Mouse (Mus musculus) embryonic facial prominence, embryonic 13.5 days (tissue): ENCODE results near the gene Ffar4. TPM values are rescaled to one million over a fixed set of nuclear protein-coding genes. Genes with fewer than 3 reads are reported as not detected.
A peak's percentile ranks its signal among the peaks of the same experiment; 100 is the strongest.

Experiments used
- ATAC-seq: fragments of 200-750 bp; cut with Nextera tagmentation; 2 replicates; pipeline ENCODE4 v1.8.0; 2017; ENCODE audit warnings: low read depth; ENCODE audit not compliant: insufficient number of reproducible peaks, insufficient read depth, low FRiP score, low TSS enrichment
- H3K27ac ChIP-seq: fragments of 300-500 bp; sonication (generic); 2 replicates; pipeline ENCODE4 v1.5.1; 2015; ENCODE audit warnings: moderate library complexity, mild to moderate bottlenecking, inconsistent platforms
- H3K27me3 ChIP-seq: fragments of 300-500 bp; sonication (generic); 2 replicates; pipeline ENCODE4 v1.6.1; 2015; ENCODE audit warnings: mild to moderate bottlenecking, inconsistent platforms
- H3K36me3 ChIP-seq: fragments of 300-500 bp; sonication (generic); 2 replicates; pipeline ENCODE4 v1.6.1; 2015; ENCODE audit warnings: mild to moderate bottlenecking, inconsistent platforms
- H3K4me1 ChIP-seq: fragments of 300-500 bp; sonication (generic); 2 replicates; pipeline ENCODE4 v1.6.1; 2015; ENCODE audit warnings: inconsistent platforms
- H3K4me2 ChIP-seq: fragments of 300-500 bp; sonication (generic); 2 replicates; pipeline ENCODE4 v1.6.1; 2015; ENCODE audit warnings: moderate library complexity, mild to moderate bottlenecking, inconsistent platforms
- H3K4me3 ChIP-seq: fragments of 300-500 bp; sonication (generic); 2 replicates; pipeline ENCODE4 v1.5.1; 2015; ENCODE audit warnings: mild to moderate bottlenecking, inconsistent platforms
- H3K9ac ChIP-seq: fragments of 300-500 bp; sonication (generic); 2 replicates; pipeline ENCODE4 v1.6.1; 2015; ENCODE audit warnings: mild to moderate bottlenecking, inconsistent platforms
- H3K9me3 ChIP-seq: fragments of 300-500 bp; sonication (generic); 2 replicates; pipeline ENCODE4 v1.6.1; 2016; ENCODE audit warnings: inconsistent platforms
- WGBS: fragments of 180-500 bp; shearing (Covaris S2); methylation state at CpG from one replicate; pipeline ENCODE4 v1.1.7; 2015; ENCODE audit warnings: mixed read lengths; 5-methylcytosine and 5-hydroxymethylcytosine counted together
- polyA plus RNA-seq: library from polyadenylated mRNA; unstranded; fragments of >200 nt; fragmentation: Nextera tagmentation; extraction: Ambion mirVana; gene quantifications from 2 replicates; pipeline ENCODE4 v1.2.1, GENCODE M21; 2015

The Ffar4 gene
- polyA plus RNA-seq, 1 experiment from 2014 or later = not detected

DNA sequence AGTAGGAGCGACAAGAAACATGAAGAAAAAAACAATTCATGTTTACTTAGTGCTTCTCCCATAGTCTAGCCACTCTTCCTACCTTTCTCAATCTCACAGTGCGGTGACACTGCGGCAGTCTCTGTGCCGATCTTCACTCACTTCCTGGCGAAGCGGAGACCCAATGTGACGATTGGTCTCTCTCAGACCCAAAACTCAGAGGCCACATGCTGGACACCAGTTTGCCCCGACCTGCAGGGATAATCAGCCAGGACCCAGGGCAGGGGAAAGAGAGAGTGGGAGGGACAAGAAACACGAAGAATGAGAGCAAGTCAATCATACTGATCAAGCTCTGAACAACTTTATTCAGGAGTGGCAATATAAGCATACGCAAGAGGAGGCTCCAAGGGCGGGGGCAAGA lies 21.8 kb upstream of the Ffar4 start:
- peaks cover 37% of the 10 kb centered on the region for H3K36me3 ChIP-seq
- ATAC-seq = no peak
- H3K9ac ChIP-seq = no peak overlapping the region
- WGBS = 81% methylated on average over 11 of the region's 11 CpGs
- H3K27ac ChIP-seq = no peak overlapping the region
- H3K27me3 ChIP-seq = no peaks in the 10 kb centered on the region
- no peak overlapping the region for H3K4me3 ChIP-seq
- no peaks in the 10 kb centered on the region for H3K4me1 ChIP-seq
- no peaks in the 10 kb centered on the region for H3K9me3 ChIP-seq
- H3K4me2 ChIP-seq = no peak overlapping the region

DNA sequence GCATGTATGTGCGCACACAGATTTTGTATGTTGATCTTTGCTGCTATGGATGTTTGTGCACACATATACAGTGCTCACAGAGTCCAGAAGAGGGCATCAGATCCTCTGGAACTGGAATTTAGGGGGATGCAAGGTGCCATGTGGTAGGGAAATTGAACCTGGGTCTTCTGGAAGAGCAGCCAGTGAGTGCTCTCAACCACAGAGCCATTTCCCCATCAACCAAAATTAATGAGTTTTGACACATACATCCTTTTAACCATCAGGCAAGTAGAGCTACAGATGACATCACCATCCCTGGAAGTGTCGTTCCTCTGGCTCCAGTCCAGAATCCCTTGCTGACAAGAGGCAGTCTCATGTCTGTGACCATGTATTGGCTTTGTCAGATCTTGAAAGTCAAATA lies 20.6 kb upstream of the Ffar4 start:
- H3K4me1 ChIP-seq = no peaks in the 10 kb centered on the region
- H3K27me3 ChIP-seq = no peaks in the 10 kb centered on the region
- no peak overlapping the region for H3K9ac ChIP-seq
- 77% methylated on average over 2 of the region's 2 CpGs for WGBS
- H3K4me2 ChIP-seq = no peak overlapping the region
- H3K4me3 ChIP-seq = no peak overlapping the region
- peaks cover 25% of the 10 kb centered on the region for H3K36me3 ChIP-seq
- H3K27ac ChIP-seq = no peak overlapping the region
- ATAC-seq = no peak
- no peaks in the 10 kb centered on the region for H3K9me3 ChIP-seq

DNA sequence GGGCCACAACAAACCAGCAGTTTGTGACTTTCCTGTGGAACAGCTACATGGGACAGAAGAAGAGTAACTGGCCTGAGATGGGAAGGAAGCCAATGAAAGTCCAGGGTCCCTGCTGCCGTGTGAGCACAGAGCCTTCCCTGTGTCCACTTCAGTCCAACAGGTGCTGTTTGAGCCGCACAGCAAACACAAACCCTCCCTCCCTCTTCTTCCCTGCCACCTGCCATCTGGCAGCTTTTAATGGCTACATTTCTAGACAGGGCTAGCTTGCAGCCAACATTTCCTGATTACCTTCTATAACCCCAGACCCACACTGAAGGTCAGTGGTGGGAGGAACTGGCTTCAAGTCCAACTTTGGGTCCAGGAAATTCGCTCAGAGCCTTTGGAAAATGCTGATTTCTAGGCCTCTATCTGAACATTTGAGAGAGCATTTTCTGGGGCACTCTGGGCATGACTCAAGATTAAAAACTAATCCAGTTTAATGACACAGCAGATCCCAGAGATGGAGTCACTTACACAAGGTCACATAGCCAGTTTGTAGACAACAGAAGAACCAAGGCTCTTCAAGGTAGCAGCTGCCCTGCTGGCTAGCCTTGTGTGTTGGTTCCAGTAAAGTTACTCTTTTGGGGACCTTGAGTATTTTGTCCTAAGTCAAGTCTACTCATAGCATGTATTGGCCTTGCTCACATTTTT lies 18.9 kb upstream of the Ffar4 start:
- WGBS = 57% methylated on average over 3 of the region's 3 CpGs
- ATAC-seq = no peak
- no peaks in the 10 kb centered on the region for H3K4me1 ChIP-seq
- H3K27ac ChIP-seq = no peak overlapping the region
- H3K4me2 ChIP-seq = no peak overlapping the region
- no peaks in the 10 kb centered on the region for H3K9me3 ChIP-seq
- H3K27me3 ChIP-seq = no peaks in the 10 kb centered on the region
- no peak overlapping the region for H3K4me3 ChIP-seq
- H3K9ac ChIP-seq = no peak overlapping the region
- peaks cover 13% of the 10 kb centered on the region for H3K36me3 ChIP-seq

DNA sequence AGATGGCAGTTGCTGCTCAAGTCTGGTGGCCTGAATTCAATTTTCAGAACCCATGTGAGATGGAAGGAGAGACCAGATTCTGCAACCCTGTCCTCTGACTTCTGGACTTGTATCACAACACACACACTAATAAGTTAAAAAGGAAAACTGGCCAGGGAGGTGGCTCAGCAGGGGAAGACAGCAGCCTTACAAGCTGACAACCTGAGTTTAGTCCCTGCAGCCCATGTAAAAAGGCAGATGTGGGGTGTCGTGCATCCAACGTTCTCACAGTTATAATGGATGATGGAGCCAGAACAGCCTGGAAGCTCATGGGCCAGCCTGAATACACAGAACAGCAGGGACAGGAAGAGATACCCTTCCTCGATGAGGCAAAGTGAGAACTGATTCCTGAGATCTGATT lies 15.5 kb upstream of the Ffar4 start:
- ATAC-seq = no peak
- Histone ChIP-seq H3K4me1 (no peaks in the 10 kb centered on the region), H3K36me3 (no peaks in the 10 kb centered on the region), H3K27me3 (no peaks in the 10 kb centered on the region), H3K4me2 (no peak overlapping the region), H3K9me3 (no peaks in the 10 kb centered on the region), H3K27ac (no peak overlapping the region), H3K9ac (no peak overlapping the region), H3K4me3 (no peak overlapping the region)
- 74% methylated on average over 3 of the region's 3 CpGs for WGBS

DNA sequence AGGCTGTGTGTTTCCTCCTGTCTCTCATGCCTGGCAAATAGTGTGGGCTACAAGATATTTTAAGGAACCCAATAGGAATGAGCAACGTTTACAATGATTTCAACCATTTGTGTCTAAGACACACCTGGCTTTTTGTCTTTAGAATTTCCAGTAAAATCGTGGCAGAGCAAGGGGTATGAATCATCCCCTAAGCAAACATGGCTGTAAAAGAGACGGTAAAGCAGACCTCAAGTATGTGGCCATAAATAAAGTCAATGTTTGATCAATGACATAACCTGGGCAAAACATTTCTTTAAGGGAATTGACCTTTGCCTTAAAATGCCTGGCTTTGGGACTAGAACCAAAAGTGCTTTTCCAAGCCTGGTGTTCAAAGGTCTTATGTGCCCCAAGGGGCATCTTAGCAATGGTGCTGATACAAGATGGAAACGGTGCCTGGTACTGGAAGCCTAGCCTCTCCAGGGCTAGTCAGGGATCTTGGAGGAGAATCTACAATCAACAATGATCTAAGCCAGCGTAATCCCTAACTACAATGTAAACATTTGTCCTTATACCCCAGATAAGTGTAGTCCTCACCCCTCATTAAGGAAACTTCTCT lies 13.8 kb upstream of the Ffar4 start:
- Histone ChIP-seq H3K27me3 (no peaks in the 10 kb centered on the region; the same call in 1 of the 2 replicates), H3K9ac (no peak overlapping the region), H3K36me3 (no peaks in the 10 kb centered on the region), H3K27ac (no peak overlapping the region), H3K4me3 (no peak overlapping the region), H3K4me2 (no peak overlapping the region), H3K4me1 (no peaks in the 10 kb centered on the region), H3K9me3 (no peaks in the 10 kb centered on the region)
- WGBS = 74% methylated on average over 5 of the region's 5 CpGs
- ATAC-seq = no peak

DNA sequence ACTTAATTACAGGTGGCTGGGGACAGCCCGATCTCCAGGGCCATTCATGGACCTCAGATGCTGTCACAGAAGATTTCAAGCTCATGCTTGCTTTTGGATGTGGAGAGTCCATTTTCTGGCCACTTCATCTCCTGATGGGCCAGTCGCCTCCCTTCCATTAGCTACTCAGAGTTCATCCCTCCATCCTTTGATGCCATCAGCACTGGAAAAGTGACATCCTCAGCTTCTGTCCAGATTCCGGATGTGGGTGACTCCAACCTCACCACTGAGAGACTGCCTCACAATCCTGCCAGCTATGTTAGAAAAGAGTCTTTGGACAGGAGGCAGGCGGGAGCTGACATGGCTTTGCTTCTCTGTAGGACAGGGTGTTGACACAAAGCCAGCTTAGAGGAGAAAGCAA lies 11.0 kb upstream of the Ffar4 start:
- no peaks in the 10 kb centered on the region; the same call in 1 of the 2 replicates for H3K27me3 ChIP-seq
- H3K4me1 ChIP-seq = no peaks in the 10 kb centered on the region
- no peak overlapping the region for H3K4me3 ChIP-seq
- no peak overlapping the region for H3K9ac ChIP-seq
- no peak overlapping the region for H3K27ac ChIP-seq
- H3K36me3 ChIP-seq = no peaks in the 10 kb centered on the region
- H3K9me3 ChIP-seq = no peaks in the 10 kb centered on the region
- WGBS = 78% methylated on average over 4 of the region's 4 CpGs
- no peak for ATAC-seq
- H3K4me2 ChIP-seq = no peak overlapping the region

DNA sequence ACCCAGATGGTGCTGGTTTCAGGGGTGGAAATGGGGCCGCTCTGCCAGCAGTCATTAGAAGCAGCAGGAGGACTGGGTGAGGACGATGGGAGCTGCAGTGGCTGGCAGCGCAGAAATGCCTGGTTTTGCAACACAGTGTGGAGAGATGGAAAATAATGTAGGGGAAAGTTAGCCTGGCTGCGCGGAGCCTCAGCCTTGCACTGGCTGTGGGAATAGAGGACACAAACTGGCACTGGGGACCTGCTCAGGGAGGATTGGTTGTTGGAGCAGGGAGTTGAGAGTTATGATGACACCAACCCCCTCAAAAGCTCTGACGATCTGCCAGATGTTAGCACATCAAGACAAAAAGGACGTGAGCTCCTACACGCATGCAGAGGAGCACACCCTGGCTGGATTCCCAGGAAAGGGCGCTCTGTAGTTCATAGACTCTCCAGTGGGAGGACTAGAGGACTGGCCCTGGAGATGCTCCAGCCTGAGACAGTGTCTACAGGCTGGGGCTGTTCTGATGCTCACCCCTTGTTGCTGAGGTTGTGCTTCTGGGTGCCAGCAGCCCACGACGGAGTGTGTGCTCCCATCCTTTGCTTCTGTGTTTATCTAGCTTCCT lies 9.8 kb upstream of the Ffar4 start:
- 0 out of 2 replicates have a peak, but pooled peaks have one; percentile 26 for ATAC-seq
- H3K4me1 ChIP-seq = no peaks in the 10 kb centered on the region

DNA sequence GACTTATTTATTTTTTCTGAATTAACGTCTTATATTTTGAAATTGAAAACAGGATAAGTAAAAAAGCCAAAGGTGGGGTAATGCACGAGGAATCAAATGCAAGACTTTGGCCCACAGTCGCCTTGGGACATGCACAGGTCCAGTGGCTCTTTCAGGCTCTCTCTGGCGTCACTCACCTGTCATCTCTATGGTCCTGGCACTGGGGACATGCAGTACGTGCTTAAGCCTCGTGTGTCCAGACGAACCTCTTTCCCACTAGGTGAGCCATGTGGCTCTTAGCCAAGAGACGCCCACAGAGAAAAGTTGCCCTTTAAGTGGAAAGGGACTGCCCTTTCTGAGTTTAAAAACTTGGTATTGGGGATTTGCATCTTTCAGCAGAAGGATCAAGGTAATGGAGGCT lies 7.5 kb upstream of the Ffar4 start:
- Histone ChIP-seq H3K9me3 (no peaks in the 10 kb centered on the region), H3K36me3 (no peaks in the 10 kb centered on the region), H3K27me3 (peaks cover 9% of the 10 kb centered on the region), H3K4me3 (no peak overlapping the region), H3K9ac (no peak overlapping the region), H3K4me2 (no peak overlapping the region), H3K4me1 (no peaks in the 10 kb centered on the region), H3K27ac (no peak overlapping the region)
- ATAC-seq = no peak
- WGBS = 72% methylated on average over 8 of the region's 8 CpGs

More for the DNA sequence above, 9.8 kb upstream of the Ffar4 start:
- Histone ChIP-seq H3K36me3 (no peaks in the 10 kb centered on the region), H3K4me3 (no peak overlapping the region), H3K9ac (no peak overlapping the region), H3K27ac (no peak overlapping the region), H3K27me3 (no peaks in the 10 kb centered on the region; the same call in 1 of the 2 replicates), H3K4me2 (no peak overlapping the region), H3K9me3 (no peaks in the 10 kb centered on the region)
- 54% methylated on average over 11 of the region's 11 CpGs for WGBS

DNA sequence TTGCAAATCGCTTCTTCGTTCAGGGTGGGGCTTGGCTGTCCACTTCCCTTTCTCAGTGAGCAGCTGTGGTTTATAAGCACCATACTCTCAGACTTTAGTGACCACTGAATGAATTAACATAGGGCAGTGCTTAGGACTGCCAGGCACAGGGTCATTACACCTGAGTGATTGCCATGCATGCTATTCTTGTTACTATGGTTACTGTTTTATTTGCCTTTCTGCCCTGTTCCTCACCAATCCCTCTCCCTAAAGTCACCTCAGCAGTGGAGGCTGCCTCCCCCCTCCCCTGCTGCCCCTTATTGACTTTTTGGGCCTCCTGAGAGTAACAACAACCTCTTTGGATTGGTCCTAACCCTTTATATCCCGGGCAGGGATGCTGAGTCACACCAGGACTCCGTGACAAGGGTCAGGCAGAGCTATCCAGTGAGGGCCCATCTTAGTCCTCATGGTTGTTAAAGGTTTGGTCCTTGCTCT lies 5.3 kb upstream of the Ffar4 start:
- Histone ChIP-seq H3K36me3 (no peaks in the 10 kb centered on the region), H3K27ac (no peak overlapping the region), H3K9me3 (no peaks in the 10 kb centered on the region), H3K4me1 (no peaks in the 10 kb centered on the region), H3K27me3 (peaks cover 29% of the 10 kb centered on the region), H3K4me2 (no peak overlapping the region), H3K9ac (no peak overlapping the region), H3K4me3 (no peak overlapping the region)
- ATAC-seq = no peak
- WGBS = 69% methylated on average over 4 of the region's 4 CpGs

DNA sequence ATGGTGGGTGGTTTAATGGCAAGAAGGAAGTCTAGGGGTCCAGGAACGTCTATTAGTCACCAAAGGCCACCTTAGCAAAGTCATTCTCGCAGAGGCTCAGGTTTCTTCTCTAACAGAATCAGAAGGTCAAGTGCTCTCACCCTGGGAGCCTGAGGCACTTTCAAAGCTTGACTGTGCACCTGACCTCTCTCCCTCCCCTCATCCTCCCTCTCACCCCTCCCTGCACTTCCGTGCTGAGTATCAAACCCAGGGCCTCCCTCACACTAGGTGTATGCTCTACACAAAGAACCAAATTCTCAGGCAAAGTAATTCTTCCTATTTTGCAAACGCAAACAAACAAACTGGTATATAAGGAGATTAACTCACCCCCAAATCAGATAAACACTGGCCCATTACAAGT lies 640 bp upstream of the Ffar4 start:
- H3K27me3 ChIP-seq = peaks cover 66% of the 10 kb centered on the region
- H3K9ac ChIP-seq = no peak overlapping the region
- no peak overlapping the region for H3K4me2 ChIP-seq
- no peaks in the 10 kb centered on the region for H3K36me3 ChIP-seq
- no peak for ATAC-seq
- no peak overlapping the region for H3K4me3 ChIP-seq
- peaks cover 9% of the 10 kb centered on the region for H3K4me1 ChIP-seq
- H3K27ac ChIP-seq = no peak overlapping the region
- H3K9me3 ChIP-seq = no peaks in the 10 kb centered on the region
- WGBS = 4% methylated on average over 4 of the region's 4 CpGs

DNA sequence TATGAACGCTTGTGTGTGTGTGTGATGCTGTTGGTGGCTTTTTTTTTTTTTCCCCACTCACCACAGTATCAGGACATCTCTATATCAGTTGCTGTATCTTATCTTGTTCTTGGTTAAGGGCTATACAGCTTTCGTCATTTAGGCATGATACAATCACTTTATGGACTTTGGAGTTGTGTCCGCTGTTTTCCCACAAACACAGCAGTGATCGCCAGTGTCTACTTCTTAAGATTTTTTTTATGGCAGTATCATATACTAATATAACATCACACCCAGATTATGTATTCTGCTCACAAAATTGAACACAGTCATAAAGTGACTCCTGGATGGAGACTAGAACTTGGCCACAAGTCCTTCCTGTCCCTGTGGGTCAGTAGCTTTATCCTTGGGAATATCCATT lies 11.0 kb downstream of the Ffar4 start:
- ATAC-seq = no peak
- Histone ChIP-seq H3K9ac (no peak overlapping the region), H3K27ac (no peak overlapping the region), H3K9me3 (no peaks in the 10 kb centered on the region), H3K36me3 (no peaks in the 10 kb centered on the region), H3K27me3 (no peaks in the 10 kb centered on the region; the same call in 1 of the 2 replicates), H3K4me1 (no peaks in the 10 kb centered on the region), H3K4me3 (no peak overlapping the region), H3K4me2 (no peak overlapping the region)
- WGBS = 91% methylated on average over 4 of the region's 4 CpGs
